Mouse (Mus musculus) central nervous system, embryonic 14 days (tissue): ENCODE data around the gene Defb11. TPM values are rescaled to one million over a fixed set of nuclear protein-coding genes. Genes with fewer than 3 reads are reported as not detected.

Source experiments
- polyA plus RNA-seq: library from polyadenylated mRNA; depleted of rRNA; stranded (reverse); fragments of >200 nt; gene quantifications from 2 replicates; pipeline ENCODE4 v1.2.3, GENCODE M21; 2012; rRNA removed

Defb11 gene
- 12.3 and 15.2 TPM in 2 replicates for polyA plus RNA-seq

GRCm38 (mm10) chr8:21906290-21906689 is at the start of gene Defb11:
Gene Defb11 (minus strand): TSS chr8:21906412.

GRCm38 (mm10) chr8:21946462-21946861 is 40.2 kb upstream of the Defb11 start, which contains the start of gene Defb13:
Gene Defb13 (plus strand): TSS chr8:21946762.

GRCm38 (mm10) chr8:21938052-21938451 is 31.8 kb upstream of the Defb11 start, which contains the start of gene Defb35:
Gene Defb35 (plus strand): TSS chr8:21938352.

GRCm38 (mm10) chr8:21932610-21933009 is 26.4 kb upstream of the Defb11 start, which contains the start of gene Defb15:
Gene Defb15 (minus strand): TSS chr8:21932710.

GRCm38 (mm10) chr8:21885321-21885720 is 20.9 kb downstream of the Defb11 start, which contains the start of gene Defb9:
Gene Defb9 (minus strand): TSS chr8:21885421.

GRCm38 (mm10) chr8:21858586-21858985 is 47.6 kb downstream of the Defb11 start, which contains the start of gene Defb10:
Gene Defb10 (plus strand): TSS chr8:21858901.

Other genes starting within 250 kb of the Defb11 start
- not detected in 2 replicates for gene Defa34, start 240.6 kb downstream of the Defb11 start, polyA plus RNA-seq
- gene AY761184, start 202.8 kb downstream of the Defb11 start, polyA plus RNA-seq = not detected in 2 replicates
- not detected in 2 replicates for gene Defa24, start 171.9 kb downstream of the Defb11 start, polyA plus RNA-seq
- not detected in 2 replicates for gene Defb50, start 82.9 kb downstream of the Defb11 start, polyA plus RNA-seq
- gene Defb2, start 66.5 kb downstream of the Defb11 start, polyA plus RNA-seq = not detected in 2 replicates
- gene Defb10, start 47.5 kb downstream of the Defb11 start, polyA plus RNA-seq = 0.50 TPM in 1 of 2 replicates, not detected in the other
- gene Defb9, start 21.0 kb downstream of the Defb11 start, polyA plus RNA-seq = not detected in 2 replicates
- gene Defb15, start 26.3 kb upstream of the Defb11 start, polyA plus RNA-seq = not detected in 2 replicates
- not detected in 2 replicates for gene Defb35, start 31.9 kb upstream of the Defb11 start, polyA plus RNA-seq
- not detected in 2 replicates for gene Defb13, start 40.4 kb upstream of the Defb11 start, polyA plus RNA-seq
- not detected in 2 replicates for gene Fam90a1a, start 52.3 kb upstream of the Defb11 start, polyA plus RNA-seq
- gene Ccdc70, start 63.4 kb upstream of the Defb11 start, polyA plus RNA-seq = not detected in 2 replicates
- 2.2 TPM in 2 replicates for gene Atp7b, start 153.9 kb upstream of the Defb11 start, polyA plus RNA-seq
- 9.7 TPM in 2 replicates for gene Alg11, start 154.3 kb upstream of the Defb11 start, polyA plus RNA-seq
- gene Nek5, start 218.6 kb upstream of the Defb11 start, polyA plus RNA-seq = 0.74 and 0.86 TPM in 2 replicates